Mouse (Mus musculus): ENCODE results near the gene Flt4.
A peak's percentile ranks its signal among the peaks of the same experiment; 100 is the strongest.
"Not testable (repeated sequence)": the region's sequence is repeated elsewhere in the genome, so short reads cannot be mapped to it uniquely, and the experiment has no call there.

Gene Flt4

GRCm38 (mm10) chr11:49608938-49609867, at the start of gene Flt4:
Gene Flt4 (plus strand): TSS chr11:49609263.
- not testable (repeated sequence) for DNase-seq (ENCODE audit: low read depth, low spot score)

- DNase-seq (ENCODE audit: low read depth, low spot score) = peak; percentile 35
Measured at GRCm38 (mm10) chr11:49575054-49575453, 34.0 kb upstream of the Flt4 start.

GRCm38 (mm10) chr11:49580452-49580851, 28.6 kb upstream of the Flt4 start:
- not testable (repeated sequence) for DNase-seq (ENCODE audit: low read depth, low spot score)

GRCm38 (mm10) chr11:49590213-49590612, 18.9 kb upstream of the Flt4 start:
- no peak for DNase-seq (ENCODE audit: low read depth, low spot score)

GRCm38 (mm10) chr11:49597149-49597548, 11.9 kb upstream of the Flt4 start:
- not testable (repeated sequence) for DNase-seq (ENCODE audit: low read depth, low spot score)

- DNase-seq (ENCODE audit: low read depth, low spot score) = not testable (repeated sequence)
Measured at GRCm38 (mm10) chr11:49608306-49608705, 757 bp upstream of the Flt4 start.

- not testable (repeated sequence) for DNase-seq (ENCODE audit: low read depth, low spot score)
Measured at GRCm38 (mm10) chr11:49609868-49610824, 1.1 kb downstream of the Flt4 start.

GRCm38 (mm10) chr11:49611349-49611748, 2.3 kb downstream of the Flt4 start:
- not testable (repeated sequence) for DNase-seq (ENCODE audit: low read depth, low spot score)

- no peak for DNase-seq (ENCODE audit: low read depth, low spot score)
Measured at GRCm38 (mm10) chr11:49612154-49612553, 3.1 kb downstream of the Flt4 start.

GRCm38 (mm10) chr11:49613349-49613748, 4.3 kb downstream of the Flt4 start:
- DNase-seq (ENCODE audit: low read depth, low spot score) = no peak

- DNase-seq (ENCODE audit: low read depth, low spot score) = no peak
Measured at GRCm38 (mm10) chr11:49615856-49616725, 7.0 kb downstream of the Flt4 start.

GRCm38 (mm10) chr11:49618476-49618875, 9.4 kb downstream of the Flt4 start:
- DNase-seq (ENCODE audit: low read depth, low spot score) = no peak

GRCm38 (mm10) chr11:49621953-49622352, 12.9 kb downstream of the Flt4 start:
- no peak for DNase-seq (ENCODE audit: low read depth, low spot score)

- DNase-seq (ENCODE audit: low read depth, low spot score) = no peak
Measured at GRCm38 (mm10) chr11:49624156-49624555, 15.1 kb downstream of the Flt4 start.

- DNase-seq (ENCODE audit: low read depth, low spot score) = no peak
Measured at GRCm38 (mm10) chr11:49625863-49626262, 16.8 kb downstream of the Flt4 start.

- no peak for DNase-seq (ENCODE audit: low read depth, low spot score)
Measured at GRCm38 (mm10) chr11:49626748-49627147, 17.7 kb downstream of the Flt4 start.

- DNase-seq (ENCODE audit: low read depth, low spot score) = peak; percentile 51
Measured at GRCm38 (mm10) chr11:49631154-49631553, 22.1 kb downstream of the Flt4 start.

- DNase-seq (ENCODE audit: low read depth, low spot score) = no peak
Measured at GRCm38 (mm10) chr11:49632256-49632655, 23.2 kb downstream of the Flt4 start.

- no peak for DNase-seq (ENCODE audit: low read depth, low spot score)
Measured at GRCm38 (mm10) chr11:49634101-49634500, 25.0 kb downstream of the Flt4 start.

- no peak for DNase-seq (ENCODE audit: low read depth, low spot score)
Measured at GRCm38 (mm10) chr11:49635671-49636070, 26.6 kb downstream of the Flt4 start.

- no peak for DNase-seq (ENCODE audit: low read depth, low spot score)
Measured at GRCm38 (mm10) chr11:49636449-49636848, 27.4 kb downstream of the Flt4 start.

All from CD4-positive, CD25-positive, alpha-beta regulatory T cell, adult 2 months (primary cell).